Mouse (Mus musculus) intestine, embryonic 14.5 days (tissue): ENCODE measurements around the gene Stxbp4. TPM values are rescaled to one million over a fixed set of nuclear protein-coding genes. Genes with fewer than 3 reads are reported as not detected.

Source experiments
- ATAC-seq: fragments of 200-750 bp; cut with Nextera tagmentation; replicated peaks from 2 replicates; pipeline ENCODE4 v1.8.0; 2017; ENCODE audit warnings: low read depth, moderate number of reproducible peaks, moderate TSS enrichment, moderate library complexity; ENCODE audit not compliant: low FRiP score, low TSS enrichment
- DNase-seq: peaks from one replicate; pipeline ENCODE4 v3.0.0-alpha.2; 2018; ENCODE audit warnings: low spot score
- H3K27ac ChIP-seq: fragments of 300-500 bp; sonication (generic); 2 replicates; pipeline ENCODE4 v1.5.1; 2014; ENCODE audit warnings: low read depth, mild to moderate bottlenecking, control low read depth
- H3K27me3 ChIP-seq: fragments of 300-500 bp; sonication (generic); replicated peaks from 2 replicates; pipeline ENCODE4 v1.6.1; 2014; ENCODE audit warnings: low read length, control low read depth; ENCODE audit not compliant: control insufficient read depth, insufficient read depth
- H3K36me3 ChIP-seq: fragments of 300-500 bp; sonication (generic); 2 replicates; pipeline ENCODE4 v1.6.1; 2014; ENCODE audit warnings: low read length, control low read depth; ENCODE audit not compliant: control insufficient read depth, insufficient read depth
- H3K4me1 ChIP-seq: fragments of 300-500 bp; sonication (generic); replicated peaks from 2 replicates; pipeline ENCODE4 v1.6.1; 2014; ENCODE audit warnings: low read length, control low read depth, mixed read lengths; ENCODE audit not compliant: control insufficient read depth, insufficient read depth
- H3K4me2 ChIP-seq: fragments of 300-500 bp; sonication (generic); 2 replicates; pipeline ENCODE4 v1.6.1; 2014; ENCODE audit warnings: low read length
- H3K4me3 ChIP-seq: fragments of 300-500 bp; sonication (generic); 2 replicates; pipeline ENCODE4 v1.5.1; 2014; ENCODE audit warnings: low read depth, low read length, control low read depth, mixed read lengths
- H3K9ac ChIP-seq: fragments of 300-500 bp; sonication (generic); 2 replicates; pipeline ENCODE4 v1.6.1; 2014; ENCODE audit warnings: mild to moderate bottlenecking, low read length
- H3K9me3 ChIP-seq: fragments of 300-500 bp; sonication (generic); 2 replicates; pipeline ENCODE4 v1.6.1; 2016; ENCODE audit warnings: low read length, control low read depth; ENCODE audit not compliant: control insufficient read depth
- WGBS: fragments of 180-500 bp; shearing (Covaris S2); extraction: QIAGEN DNeasy Blood & Tissue Kit; methylation state at CpG from one replicate; pipeline ENCODE4 v1.1.7; 2014; 5-methylcytosine and 5-hydroxymethylcytosine counted together
- polyA plus RNA-seq: library from polyadenylated mRNA; unstranded; fragments of >200 nt; fragmentation: Nextera tagmentation; extraction: Ambion mirVana; gene quantifications from 2 replicates; pipeline ENCODE4 v1.2.1, GENCODE M21; 2014

Stxbp4 gene
- polyA plus RNA-seq, 1 experiment from 2014 or later, result 18.7 TPM

DNA sequence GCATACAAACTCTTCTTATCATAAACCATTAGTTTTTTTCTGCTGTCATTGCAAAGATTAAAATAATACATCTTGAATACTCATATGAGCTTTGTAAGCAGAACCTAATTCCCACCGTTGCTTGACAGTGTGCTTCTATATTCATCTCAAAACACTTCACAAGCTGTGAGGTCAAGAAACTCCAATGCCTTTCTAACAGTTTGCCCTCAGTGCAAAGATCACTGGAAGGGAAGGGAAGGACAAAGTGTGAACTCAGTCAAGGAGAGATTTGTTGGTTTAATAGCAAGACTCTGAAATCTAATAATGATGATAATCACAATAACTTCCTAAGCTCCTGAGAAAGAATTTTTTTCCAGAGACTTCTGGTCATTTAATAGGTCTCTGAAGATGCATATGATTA, 10.1 kb downstream of the Stxbp4 start:
- no peaks in the 10 kb centered on the region for H3K9me3 ChIP-seq
- H3K4me1 ChIP-seq, result no peaks in the 10 kb centered on the region
- DNase-seq (no peak), ATAC-seq (no peak)
- no peak overlapping the region for H3K4me3 ChIP-seq
- no peak overlapping the region for H3K27ac ChIP-seq
- no peak overlapping the region for H3K9ac ChIP-seq
- no peak overlapping the region for H3K4me2 ChIP-seq
- no peaks in the 10 kb centered on the region for H3K27me3 ChIP-seq
- H3K36me3 ChIP-seq, result no peaks in the 10 kb centered on the region
- WGBS, result 67% methylated on average over 1 of the region's 1 CpGs

DNA sequence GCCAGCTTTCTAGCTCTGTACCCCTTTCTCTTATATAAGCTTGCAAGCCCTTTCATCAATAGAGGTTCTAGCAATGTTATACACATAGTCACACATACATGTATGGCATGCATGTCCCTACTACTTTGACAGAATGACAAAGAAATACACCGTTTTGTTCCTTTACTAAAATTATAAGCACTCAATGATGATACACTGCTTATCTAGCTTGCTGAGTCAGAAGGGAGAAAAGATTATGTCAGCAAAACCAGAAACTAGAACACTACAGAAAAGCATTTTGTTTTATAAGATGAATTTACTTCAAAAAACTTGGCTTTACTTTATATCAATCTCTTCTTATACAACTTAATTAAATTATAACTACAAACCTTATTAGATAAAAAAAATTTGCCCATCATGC, 12.7 kb downstream of the Stxbp4 start:
- DNase-seq (no peak), ATAC-seq (no peak)
- WGBS, result 88% methylated on average over 1 of the region's 1 CpGs
- no peak overlapping the region for H3K27ac ChIP-seq
- H3K27me3 ChIP-seq, result no peaks in the 10 kb centered on the region
- no peak overlapping the region for H3K4me2 ChIP-seq
- H3K36me3 ChIP-seq, result 0 out of 2 replicates have a peak, but pooled peaks cover 12% of the 10 kb centered on the region
- no peak overlapping the region for H3K9ac ChIP-seq
- no peak overlapping the region for H3K4me3 ChIP-seq
- H3K9me3 ChIP-seq, result no peaks in the 10 kb centered on the region
- H3K4me1 ChIP-seq, result no peaks in the 10 kb centered on the region

DNA sequence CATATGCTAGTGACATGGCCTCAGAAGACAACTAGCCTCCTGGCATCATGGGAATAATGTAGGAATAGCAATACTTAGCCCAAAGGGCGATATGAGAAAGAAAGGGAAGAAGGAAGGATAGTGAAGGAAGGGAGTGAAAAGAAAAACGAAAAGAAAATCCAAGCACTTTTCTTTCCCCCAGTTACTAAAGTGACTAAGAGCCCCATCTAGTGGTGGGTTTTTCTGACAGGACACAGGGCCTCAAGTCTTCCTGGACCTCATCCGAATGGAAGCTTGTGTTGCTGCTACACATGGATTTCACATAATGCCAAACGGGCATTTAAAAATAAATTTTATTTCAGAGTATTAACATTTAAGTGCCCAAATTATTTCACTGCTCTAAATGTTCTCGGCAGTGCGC, 14.4 kb downstream of the Stxbp4 start:
- Histone ChIP-seq H3K4me2 (no peak overlapping the region), H3K9ac (no peak overlapping the region), H3K4me3 (no peak overlapping the region), H3K9me3 (no peaks in the 10 kb centered on the region), H3K27me3 (no peaks in the 10 kb centered on the region), H3K27ac (no peak overlapping the region), H3K36me3 (peaks cover 15% of the 10 kb centered on the region), H3K4me1 (no peaks in the 10 kb centered on the region)
- ATAC-seq (no peak), DNase-seq (no peak)
- WGBS, result 57% methylated on average over 6 of the region's 6 CpGs

DNA sequence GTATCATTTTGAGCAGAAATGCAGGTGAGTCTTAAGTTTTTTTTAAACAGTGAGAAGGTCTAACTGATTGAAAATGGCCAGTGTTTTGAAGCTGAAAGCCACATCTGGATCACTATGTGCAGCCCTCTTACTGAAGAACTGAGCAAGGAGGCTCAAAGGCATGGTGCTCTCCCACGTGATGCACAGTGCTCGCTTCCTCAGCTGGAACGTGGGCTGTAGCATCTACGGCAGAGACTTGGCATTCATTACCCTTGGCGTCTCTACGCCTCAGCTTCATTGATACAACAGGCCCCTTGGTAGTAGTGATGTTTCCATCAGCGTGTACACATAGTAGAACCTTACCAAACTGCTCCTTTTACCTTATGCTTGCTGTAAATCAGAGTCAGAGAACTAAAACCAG, 15.4 kb downstream of the Stxbp4 start:
- no peaks in the 10 kb centered on the region for H3K4me1 ChIP-seq
- WGBS, result 92% methylated on average over 7 of the region's 7 CpGs
- H3K4me3 ChIP-seq, result no peak overlapping the region
- peaks cover 25% of the 10 kb centered on the region for H3K36me3 ChIP-seq
- H3K27ac ChIP-seq, result no peak overlapping the region
- H3K9ac ChIP-seq, result no peak overlapping the region
- H3K27me3 ChIP-seq, result no peaks in the 10 kb centered on the region
- no peak overlapping the region for H3K4me2 ChIP-seq
- H3K9me3 ChIP-seq, result no peaks in the 10 kb centered on the region
- no peak for DNase-seq
- ATAC-seq, result no peak

DNA sequence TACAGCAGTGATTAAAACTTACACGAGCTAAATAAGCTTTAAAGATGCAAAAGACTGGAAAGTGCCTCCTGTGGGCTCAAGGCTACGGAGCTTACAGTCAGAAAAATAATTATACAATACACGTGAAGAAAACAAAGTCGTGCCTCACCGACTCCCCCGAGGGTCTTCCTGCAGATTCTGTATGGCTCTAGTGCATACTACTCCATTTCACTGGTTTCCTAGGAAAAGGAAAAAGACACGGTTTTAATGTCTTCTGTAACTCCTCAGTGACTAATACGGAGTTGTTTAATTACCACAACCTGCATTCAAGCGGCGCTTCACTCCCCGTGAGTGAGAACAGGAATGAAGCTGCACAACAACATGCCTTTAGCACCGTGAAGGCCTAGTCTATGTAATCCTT, 15.8 kb downstream of the Stxbp4 start:
- no peaks in the 10 kb centered on the region for H3K4me1 ChIP-seq
- H3K36me3 ChIP-seq, result peaks cover 25% of the 10 kb centered on the region
- no peak overlapping the region for H3K4me3 ChIP-seq
- H3K9me3 ChIP-seq, result no peaks in the 10 kb centered on the region
- WGBS, result 92% methylated on average over 12 of the region's 12 CpGs
- no peak overlapping the region for H3K4me2 ChIP-seq
- ATAC-seq (no peak), DNase-seq (no peak)
- H3K27me3 ChIP-seq, result no peaks in the 10 kb centered on the region
- no peak overlapping the region for H3K27ac ChIP-seq
- H3K9ac ChIP-seq, result no peak overlapping the region

DNA sequence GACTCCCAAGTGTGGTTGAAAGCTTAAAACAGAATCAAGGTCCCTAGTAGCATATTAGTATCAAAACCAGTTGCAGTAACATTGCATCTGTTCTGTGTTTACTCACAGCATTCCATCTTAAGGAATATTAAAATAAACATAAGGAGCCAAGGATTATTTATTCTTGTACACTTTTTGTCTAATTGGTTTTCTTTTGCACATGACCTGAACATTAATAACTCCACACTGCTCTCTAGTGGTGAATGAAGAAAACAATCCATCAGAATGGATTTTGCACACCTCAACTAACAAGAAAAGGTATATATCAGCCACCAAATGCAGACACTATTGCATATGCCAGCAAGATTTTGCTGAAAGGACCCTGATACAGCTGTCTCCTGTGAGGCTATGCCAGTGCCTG, 21.5 kb downstream of the Stxbp4 start:
- Histone ChIP-seq H3K4me3 (no peak overlapping the region), H3K9me3 (no peaks in the 10 kb centered on the region), H3K4me2 (no peak overlapping the region), H3K4me1 (no peaks in the 10 kb centered on the region), H3K27me3 (no peaks in the 10 kb centered on the region), H3K36me3 (peaks cover 37% of the 10 kb centered on the region), H3K27ac (no peak overlapping the region), H3K9ac (no peak overlapping the region)
- ATAC-seq (no peak), DNase-seq (no peak)

DNA sequence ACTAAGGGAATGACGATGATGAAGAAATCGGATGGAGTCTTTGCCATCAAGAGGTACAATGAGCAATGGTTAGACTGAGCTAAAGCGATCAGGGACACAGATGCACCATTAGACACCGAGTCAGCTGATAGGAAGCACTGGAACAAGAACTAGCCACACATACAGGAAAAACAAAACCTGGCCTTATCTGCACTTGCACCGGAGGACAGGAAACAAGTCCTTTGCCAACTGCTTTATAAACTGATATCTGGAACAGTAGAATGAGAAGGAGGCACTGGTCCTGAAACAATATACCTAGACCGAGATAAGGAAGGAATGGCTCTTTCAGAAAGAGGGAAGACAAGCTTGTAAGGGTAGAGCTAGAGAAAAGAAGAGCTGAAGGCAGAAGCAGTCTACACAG, 23.1 kb downstream of the Stxbp4 start:
- H3K9ac ChIP-seq, result no peak overlapping the region
- H3K36me3 ChIP-seq, result peaks cover 29% of the 10 kb centered on the region
- no peaks in the 10 kb centered on the region for H3K9me3 ChIP-seq
- H3K27ac ChIP-seq, result no peak overlapping the region
- 88% methylated on average over 6 of the region's 6 CpGs for WGBS
- H3K4me2 ChIP-seq, result no peak overlapping the region
- ATAC-seq (no peak), DNase-seq (no peak)
- no peaks in the 10 kb centered on the region for H3K4me1 ChIP-seq
- no peak overlapping the region for H3K4me3 ChIP-seq
- H3K27me3 ChIP-seq, result no peaks in the 10 kb centered on the region

DNA sequence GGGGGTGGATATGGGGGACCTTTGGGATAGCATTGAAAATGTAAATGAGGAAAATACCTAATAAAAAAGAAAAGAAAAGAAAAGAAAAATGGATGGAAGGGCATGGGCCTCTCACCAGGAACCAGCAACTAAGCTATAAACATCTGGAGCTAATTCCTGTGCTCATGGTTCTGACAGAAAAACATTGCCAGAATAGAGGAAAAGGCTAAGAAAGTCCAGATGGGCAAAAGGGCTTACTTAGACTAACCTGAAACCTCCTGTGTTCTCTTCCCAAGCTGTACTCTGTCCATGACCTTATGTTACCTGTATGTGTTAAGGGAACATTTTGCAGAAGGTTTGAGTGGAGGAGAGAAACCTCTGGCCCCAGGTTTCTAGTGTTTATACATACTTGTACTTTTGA, 25.8 kb downstream of the Stxbp4 start:
- Histone ChIP-seq H3K4me1 (no peaks in the 10 kb centered on the region), H3K27ac (no peak overlapping the region), H3K9me3 (no peaks in the 10 kb centered on the region), H3K4me3 (no peak overlapping the region), H3K36me3 (peaks cover 18% of the 10 kb centered on the region), H3K4me2 (no peak overlapping the region), H3K9ac (no peak overlapping the region), H3K27me3 (no peaks in the 10 kb centered on the region)
- DNase-seq (no peak), ATAC-seq (no peak)

DNA sequence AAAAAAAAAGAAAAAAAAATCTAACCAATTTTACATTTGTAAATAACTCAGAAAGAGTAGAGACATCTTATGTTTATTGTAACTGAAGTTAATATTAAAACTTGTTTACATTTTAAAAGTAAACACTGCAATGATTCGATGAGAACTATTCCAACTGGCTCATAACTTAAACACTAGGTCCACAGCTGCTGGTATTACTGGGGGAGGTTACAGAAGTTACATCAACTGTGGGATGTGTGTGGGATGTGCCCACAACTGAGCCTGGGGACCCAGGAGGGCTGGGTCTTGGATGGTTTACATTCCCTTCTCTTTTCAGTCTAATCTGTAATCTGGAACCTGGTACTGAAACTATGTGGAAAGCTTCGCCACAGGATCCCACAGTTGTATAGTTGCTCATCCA, 34.8 kb downstream of the Stxbp4 start:
- no peak for ATAC-seq
- 68% methylated on average over 2 of the region's 2 CpGs for WGBS

More for the DNA sequence above, 34.8 kb downstream of the Stxbp4 start:
- H3K9ac ChIP-seq, result no peak overlapping the region
- H3K27ac ChIP-seq, result no peak overlapping the region
- DNase-seq, result no peak
- no peaks in the 10 kb centered on the region for H3K4me1 ChIP-seq
- no peaks in the 10 kb centered on the region for H3K27me3 ChIP-seq
- H3K4me3 ChIP-seq, result no peak overlapping the region
- H3K36me3 ChIP-seq, result peaks cover 40% of the 10 kb centered on the region
- H3K9me3 ChIP-seq, result no peaks in the 10 kb centered on the region
- no peak overlapping the region for H3K4me2 ChIP-seq
